Mouse (Mus musculus) mouse trophoblast stem cell (cell line): ENCODE measurements around the gene Olfr800.

Source experiments
- in situ Hi-C, 2 experiments: fragments of 300-500 bp; cut with MseI, MboI; formaldehyde crosslinking; loops; 2 replicates in 1 of 2; 3 replicates in 1 of 2; pipeline ENCODE4 v1.15.1; 2025

The Olfr800 gene

GRCm38 (mm10) chr10:129657394-129657793 is at the start of gene Olfr800:
Gene Olfr800, plus strand, starts transcription at chr10:129657694.
- in situ Hi-C loops = no loop called here

- in situ Hi-C loops = no loop called here
These were observed 45.0 kb upstream of the Olfr800 start, which contains the start of gene Olfr796 for GRCm38 (mm10) chr10:129612470-129612869. Gene Olfr796, minus strand, starts transcription at chr10:129612570.

- in situ Hi-C loops = no loop called here
These were observed 35.8 kb upstream of the Olfr800 start for GRCm38 (mm10) chr10:129621724-129622123.

GRCm38 (mm10) chr10:129623251-129623650 is 34.2 kb upstream of the Olfr800 start:
- in situ Hi-C loops = no loop called here

DNA sequence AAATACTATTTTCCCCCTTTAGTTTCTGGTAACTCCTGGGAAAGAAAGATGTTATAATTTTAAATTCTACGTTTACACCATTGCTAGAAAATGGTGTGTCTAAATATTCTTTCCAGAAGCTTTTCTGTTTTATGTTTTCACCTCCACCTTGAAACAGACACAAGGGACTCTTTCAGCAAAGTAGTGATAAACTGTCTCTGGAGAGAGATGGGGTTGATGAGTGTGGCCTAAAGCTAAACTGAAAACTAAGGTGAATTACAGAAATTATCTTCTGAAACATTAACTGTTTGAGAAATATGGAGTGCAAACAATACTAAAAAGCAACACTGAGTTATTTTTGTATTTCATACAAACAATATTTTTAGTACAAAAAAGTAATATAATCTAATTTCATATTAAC is 29.7 kb upstream of the Olfr800 start, which contains the start of gene Olfr798:
Gene Olfr798 (minus strand): TSS at position 101 of the 400 bp plus-strand sequence.
- in situ Hi-C loops = no loop called here

DNA sequence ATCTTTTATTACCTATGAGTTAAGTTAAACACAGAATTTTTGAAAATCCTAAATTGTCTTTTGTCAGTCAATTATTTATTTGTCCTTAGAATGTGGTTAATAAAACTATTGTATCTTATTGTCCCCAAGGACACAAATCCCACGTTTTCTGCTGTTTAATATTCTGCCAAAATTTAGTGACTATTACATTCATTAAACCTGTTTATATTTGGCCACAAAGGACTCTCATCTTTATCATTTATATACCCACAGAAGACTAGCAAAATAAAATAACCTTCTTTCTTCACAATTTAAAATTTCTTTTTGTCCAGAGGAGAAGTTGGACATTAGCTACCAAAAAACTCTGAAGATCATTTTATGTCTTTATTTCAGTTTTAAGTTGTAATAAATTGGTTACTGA is 20.3 kb upstream of the Olfr800 start, which contains the start of gene Olfr799:
Gene Olfr799 (plus strand): TSS at position 301 of the 400 bp plus-strand sequence.
- in situ Hi-C loops = no loop called here

- in situ Hi-C loops = no loop called here
These were observed 5.7 kb upstream of the Olfr800 start for GRCm38 (mm10) chr10:129651763-129652162.

DNA sequence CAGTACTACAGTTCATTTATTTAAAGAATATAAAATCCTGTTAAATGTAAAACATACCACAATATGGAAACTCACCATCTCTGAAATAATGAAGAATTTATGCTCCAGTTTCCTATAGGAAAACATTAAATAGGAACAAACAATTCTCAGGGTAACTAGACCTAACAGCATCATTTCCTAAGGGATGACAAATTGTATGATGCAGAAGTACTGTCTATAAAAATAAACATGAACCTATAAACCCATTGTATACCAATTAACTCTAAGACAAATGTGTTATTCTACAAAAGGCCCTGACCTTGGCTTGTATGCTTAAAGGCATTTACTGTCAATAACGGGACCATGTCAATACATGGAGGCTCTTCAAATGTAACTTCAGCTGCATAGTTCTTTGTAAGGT is 16.3 kb downstream of the Olfr800 start, which contains the start of gene Olfr801:
Gene Olfr801 (minus strand): TSS at position 101 of the 400 bp plus-strand sequence.
- in situ Hi-C loops = no loop called here

DNA sequence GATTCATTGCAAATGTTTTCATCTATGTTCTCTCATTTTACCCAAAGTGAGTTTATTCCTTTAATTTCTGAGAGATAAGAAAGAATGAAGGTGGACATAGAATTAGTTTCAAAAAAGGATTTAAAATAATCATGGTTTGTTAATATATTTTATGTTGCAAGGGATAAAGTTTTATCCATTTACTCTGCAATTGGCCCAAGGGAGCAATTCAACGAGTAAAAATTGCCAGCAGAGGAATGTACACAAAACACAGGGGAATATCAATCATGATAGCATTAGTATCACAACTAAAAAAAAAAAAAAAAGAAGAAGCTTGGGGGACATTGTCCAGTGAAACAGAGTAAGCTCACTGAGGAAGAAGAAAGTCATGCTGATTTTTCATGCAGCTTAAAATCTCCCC is 30.6 kb downstream of the Olfr800 start, which contains the start of gene Olfr802:
Gene Olfr802 (minus strand): TSS at position 101 of the 400 bp plus-strand sequence.
- in situ Hi-C loops = no loop called here

- in situ Hi-C loops = no loop called here
These were observed 36.7 kb downstream of the Olfr800 start, which contains the start of gene Olfr803 for GRCm38 (mm10) chr10:129694186-129694585. Gene Olfr803, minus strand, starts transcription at chr10:129694286.

DNA sequence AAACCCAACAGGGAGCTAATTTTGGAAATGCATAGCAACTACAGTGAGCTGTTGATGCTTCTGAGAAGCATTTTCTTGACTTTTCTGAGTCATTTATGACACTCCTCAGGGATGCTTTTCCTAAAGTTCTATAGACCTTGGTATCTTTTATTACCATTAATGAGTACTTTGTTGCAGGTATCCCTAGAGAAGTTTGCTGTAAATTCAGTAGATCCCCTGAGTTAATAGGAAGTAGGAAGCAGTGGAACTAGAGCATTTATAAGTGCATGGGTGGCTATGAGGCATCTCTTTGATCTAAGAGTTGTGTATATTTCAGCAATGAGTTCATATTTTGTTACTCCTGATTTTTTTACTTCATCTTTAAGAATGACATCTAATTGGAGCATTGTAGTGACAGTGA is 45.4 kb downstream of the Olfr800 start, which contains the start of gene Olfr804:
Gene Olfr804 (plus strand): TSS at position 301 of the 400 bp plus-strand sequence.
- in situ Hi-C loops = no loop called here
